In genomic region chr5:135669741-135670275, GRCm38 (mm10) we compare ENCODE assay signal across 7 mouse cellular contexts. TPM values are rescaled to one million over a fixed set of nuclear protein-coding genes. Genes with fewer than 3 reads are reported as not detected.
A peak's percentile ranks its signal among the peaks of the same experiment; 100 is the strongest.
DNase-seq lines count a peak whose midpoint lies in the region; ATAC-seq and TF ChIP-seq lines count a peak whose summit lies in the region.

TSS of gene Por (plus strand) at chr5:135670033.

- no peaks in the 10 kb centered on the region for H3K36me3 ChIP-seq in E14TG2a.4 (ENCODE audit: insufficient read depth, low read length)
- H3K36me3 ChIP-seq in forebrain, embryonic 13.5 days (ENCODE audit: poor library complexity, severe bottlenecking) = no peaks in the 10 kb centered on the region
- no peaks in the 10 kb centered on the region for H3K36me3 ChIP-seq in hindbrain, embryonic 10.5 days
- H3K36me3 ChIP-seq in limb, embryonic 12.5 days = no peaks in the 10 kb centered on the region
- H3K36me3 ChIP-seq in midbrain, embryonic 14.5 days (ENCODE audit: control insufficient read depth, insufficient read depth, low read length) = no peaks in the 10 kb centered on the region

- peak; percentile 92 for DNase-seq in ZHBTc4 (ENCODE audit: low read depth, low spot score)
- no peak for DNase-seq in hindbrain, embryonic 10.5 days (ENCODE audit: low spot score)
- DNase-seq in midbrain, embryonic 14.5 days = no peak
- no peak for DNase-seq in right cerebral cortex, adult 18-20 months

- no peak within 1 kb of the TSS for H3K9ac ChIP-seq in forebrain, embryonic 13.5 days
- H3K9ac ChIP-seq in limb, embryonic 12.5 days (replicated peaks) = no peak within 1 kb of the TSS
- H3K9ac ChIP-seq in midbrain, embryonic 14.5 days (replicated peaks; ENCODE audit: low read length) = no peak within 1 kb of the TSS

- no peak within 1 kb of the TSS for H3K4me2 ChIP-seq in forebrain, embryonic 13.5 days
- H3K4me2 ChIP-seq in limb, embryonic 12.5 days = 0 out of 2 replicates have a peak within 1 kb of the TSS, but pooled peaks have one; percentile 2
- no peak within 1 kb of the TSS for H3K4me2 ChIP-seq in midbrain, embryonic 14.5 days (ENCODE audit: low read length)

- 22% methylated on average over 9 of the region's 9 CpGs for WGBS in forebrain, embryonic 13.5 days
- 24% methylated on average over 9 of the region's 9 CpGs for WGBS in hindbrain, embryonic 10.5 days
- WGBS in limb, embryonic 12.5 days = 24% methylated on average over 9 of the region's 9 CpGs
- 20% methylated on average over 9 of the region's 9 CpGs for WGBS in midbrain, embryonic 14.5 days

- no peaks in the 10 kb centered on the region for H3K9me3 ChIP-seq in E14TG2a.4 (ENCODE audit: low read length)
- H3K9me3 ChIP-seq in forebrain, embryonic 13.5 days (replicated peaks) = 0 out of 2 replicates have a peak, but pooled peaks cover 9% of the 10 kb centered on the region
- peaks cover 6% of the 10 kb centered on the region; the same call in 1 of the 2 replicates for H3K9me3 ChIP-seq in hindbrain, embryonic 10.5 days
- H3K9me3 ChIP-seq in limb, embryonic 12.5 days = peaks cover 5% of the 10 kb centered on the region; the same call in 1 of the 2 replicates
- H3K9me3 ChIP-seq in midbrain, embryonic 14.5 days (ENCODE audit: control insufficient read depth, low read length) = no peaks in the 10 kb centered on the region

- TF ChIP-seq CTCF in E14TG2a.4 (conservative IDR thresholded peaks at IDR 0.05; ENCODE audit: low read length) = no peak

- no peaks in the 10 kb centered on the region for H3K27me3 ChIP-seq in E14TG2a.4 (ENCODE audit: insufficient read depth, low read length)
- H3K27me3 ChIP-seq in forebrain, embryonic 13.5 days = no peaks in the 10 kb centered on the region
- no peaks in the 10 kb centered on the region for H3K27me3 ChIP-seq in hindbrain, embryonic 10.5 days (ENCODE audit: insufficient read depth, poor library complexity, severe bottlenecking)
- no peaks in the 10 kb centered on the region for H3K27me3 ChIP-seq in limb, embryonic 12.5 days
- no peaks in the 10 kb centered on the region for H3K27me3 ChIP-seq in midbrain, embryonic 14.5 days (ENCODE audit: control insufficient read depth, insufficient read depth, low read length)

- no peak within 1 kb of the TSS for H3K27ac ChIP-seq in forebrain, embryonic 13.5 days
- H3K27ac ChIP-seq in hindbrain, embryonic 10.5 days = peak within 1 kb of the TSS; percentile 57; the same call in 1 of the 2 replicates
- H3K27ac ChIP-seq in limb, embryonic 12.5 days = no peak within 1 kb of the TSS
- H3K27ac ChIP-seq in midbrain, embryonic 14.5 days (replicated peaks; ENCODE audit: low read depth, low read length) = no peak within 1 kb of the TSS

- H3K4me1 ChIP-seq in E14TG2a.4 (replicated peaks; ENCODE audit: low read depth, low read length) = peaks cover 67% of the 10 kb centered on the region
- H3K4me1 ChIP-seq in forebrain, embryonic 13.5 days = peaks cover 15% of the 10 kb centered on the region
- H3K4me1 ChIP-seq in hindbrain, embryonic 10.5 days (replicated peaks) = peaks cover 41% of the 10 kb centered on the region
- H3K4me1 ChIP-seq in limb, embryonic 12.5 days (replicated peaks) = peaks cover 19% of the 10 kb centered on the region
- H3K4me1 ChIP-seq in midbrain, embryonic 14.5 days (ENCODE audit: control insufficient read depth, insufficient read depth, low read length) = peaks cover 10% of the 10 kb centered on the region

- ATAC-seq in forebrain, embryonic 13.5 days = no peak
- ATAC-seq in limb, embryonic 12.5 days (ENCODE audit: insufficient number of reproducible peaks, insufficient read depth, low FRiP score, low TSS enrichment, low read depth) = 0 out of 2 replicates have a peak, but pooled peaks have one; percentile 22
- no peak for ATAC-seq in midbrain, embryonic 14.5 days (ENCODE audit: low FRiP score, low TSS enrichment)

- H3K4me3 ChIP-seq in E14TG2a.4 (replicated peaks; ENCODE audit: low read length) = peak within 1 kb of the TSS; percentile 41
- no peak within 1 kb of the TSS for H3K4me3 ChIP-seq in forebrain, embryonic 13.5 days
- H3K4me3 ChIP-seq in hindbrain, embryonic 10.5 days = no peak within 1 kb of the TSS
- no peak within 1 kb of the TSS for H3K4me3 ChIP-seq in limb, embryonic 12.5 days (replicated peaks)
- H3K4me3 ChIP-seq in midbrain, embryonic 14.5 days (replicated peaks; ENCODE audit: low read depth, low read length) = no peak within 1 kb of the TSS

RNA-seq across cellular contexts. Expression of gene Por, which starts in this region (rescaled TPM):
- 102 and 121 TPM in 2 replicates for polyA plus RNA-seq in forebrain, embryonic 13.5 days (2015; fragmentation: Nextera tagmentation; extraction: Ambion mirVana)
- 105 and 106 TPM in 2 replicates for polyA plus RNA-seq in hindbrain, embryonic 10.5 days (2016; fragmentation: Nextera tagmentation; extraction: Ambion mirVana)
- 114 and 120 TPM in 2 replicates for polyA plus RNA-seq in limb, embryonic 12.5 days (2016; fragmentation: Nextera tagmentation; extraction: Ambion mirVana)
- 96.8 and 106 TPM in 2 replicates for polyA plus RNA-seq in midbrain, embryonic 14.5 days (2014; fragmentation: Nextera tagmentation; extraction: Ambion mirVana)
